Mouse (Mus musculus) kidney, adult 2 months (tissue): ENCODE data around the gene Cabp1.

ENCODE experiments used
- CTCF ChIP-seq: fragments of 200-500 bp; conservative IDR thresholded peaks from 2 replicates; pipeline ENCODE4 v1.5.1; 2011; ENCODE audit warnings: low read depth, mild to moderate bottlenecking, control low read depth, low read length, moderate library complexity, mixed read lengths; ENCODE audit not compliant: insufficient read depth, insufficient read length
- POLR2A ChIP-seq: fragments of 200-500 bp; IDR thresholded peaks from one replicate; pipeline ENCODE4 v1.6.1; 2011; ENCODE audit warnings: low read depth, low read length, control low read depth

DNA sequence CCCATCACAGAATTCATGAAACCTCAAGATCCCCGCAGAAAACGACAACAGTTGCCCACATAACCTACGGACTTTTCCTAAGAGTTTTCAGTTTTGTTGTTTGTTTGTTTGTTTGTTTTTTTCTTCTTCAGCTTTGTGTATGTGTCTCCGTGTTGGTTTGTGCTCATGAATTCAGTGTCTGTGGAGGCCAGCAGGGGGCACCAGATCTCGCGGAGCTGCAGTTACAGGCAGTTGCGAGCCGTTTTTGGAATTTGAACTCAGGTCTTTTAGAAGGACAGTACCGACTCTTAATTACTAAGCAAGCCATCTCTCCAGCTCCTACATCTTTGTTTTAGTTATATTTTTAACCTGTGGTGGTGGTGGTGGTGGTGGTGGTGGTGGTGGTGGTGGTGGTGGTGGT lies 28.8 kb downstream of the Cabp1 start:
- TF ChIP-seq POLR2A (no peak), CTCF (peak; percentile 54)
